ENCODE assay signal across 12 mouse cellular contexts in genomic region chr6:137253415-137253814, GRCm38 (mm10). TPM values are rescaled to one million over a fixed set of nuclear protein-coding genes. Genes with fewer than 3 reads are reported as not detected.
DNase-seq lines count a peak whose midpoint lies in the region; ATAC-seq and TF ChIP-seq lines count a peak whose summit lies in the region.
"Had no signal": no experiment of that assay in that cellular context is flagged by ENCODE, and none has a peak within 500 bp of the region (broad histone marks: within the 10 kb centered on the region; RNA-seq: fewer than 3 reads in every experiment).

No protein-coding gene starts in this region.

- peak overlapping the region; percentile 87 for H3K9ac ChIP-seq in midbrain, embryonic 13.5 days (replicated peaks)

- H3K9me3 ChIP-seq in midbrain, embryonic 13.5 days, result no peaks in the 10 kb centered on the region

- H3K4me2 ChIP-seq in midbrain, embryonic 13.5 days (replicated peaks), result peak overlapping the region; percentile 68

- ATAC-seq in midbrain, embryonic 13.5 days, result no peak

- peaks cover 20% of the 10 kb centered on the region; the same call in 1 of the 2 replicates for H3K4me1 ChIP-seq in midbrain, embryonic 13.5 days (replicated peaks)

- no peak overlapping the region for H3K27ac ChIP-seq in midbrain, embryonic 13.5 days

- no peaks in the 10 kb centered on the region for H3K36me3 ChIP-seq in midbrain, embryonic 13.5 days
- H3K36me3 ChIP-seq: G1E had no signal

- DNase-seq in ES-CJ7 (ENCODE audit: low read depth, low spot score), result peak; percentile 32
- peak; percentile 44 for DNase-seq in brain, embryonic 14.5 days (ENCODE audit: low read depth)
- peak; percentile 54 for DNase-seq in forelimb bud, embryonic 11.5 days (ENCODE audit: low read depth, low spot score)
- no peak for DNase-seq in B cell, adult 2 months
- no peak for DNase-seq in urinary bladder, adult 2 months (ENCODE audit: low spot score)
- no peak for DNase-seq in thymus, postnatal 0 days (ENCODE audit: low spot score)
- DNase-seq in layer of hippocampus, adult 11-12 months (ENCODE audit: low spot score), result no peak
- DNase-seq: lung, postnatal 14 days; thymus, postnatal 25 days had no signal

- H3K27me3 ChIP-seq in midbrain, embryonic 13.5 days, result no peaks in the 10 kb centered on the region

- H3K4me3 ChIP-seq in midbrain, embryonic 13.5 days (replicated peaks), result peak overlapping the region; percentile 66
- H3K4me3 ChIP-seq: erythroblast, embryonic 14.5 days had no signal

- no peak for TF ChIP-seq POLR2A in brain, embryonic 14.5 days (IDR thresholded peaks at IDR 0.05; ENCODE audit: borderline replicate concordance, extremely low read depth, insufficient read depth, insufficient read length, poor library complexity, severe bottlenecking)

- TF ChIP-seq CTCF in brain, embryonic 14.5 days (IDR thresholded peaks at IDR 0.05; ENCODE audit: borderline replicate concordance, extremely low read depth, insufficient read depth, insufficient read length), result no peak

- 15% methylated on average over 7 of the region's 7 CpGs for WGBS in midbrain, embryonic 13.5 days

RNA-seq across cellular contexts. Expression of gene Ptpro, which starts 1.3 kb away (rescaled TPM):
- polyA plus RNA-seq in brain, embryonic 14.5 days (2012; rRNA removed), result 45.9 and 60.3 TPM in 2 replicates
- 48.2 and 53.3 TPM in 2 replicates for polyA plus RNA-seq in midbrain, embryonic 13.5 days (2015; fragmentation: Nextera tagmentation; extraction: Ambion mirVana)
- polyA plus RNA-seq in urinary bladder, adult 2 months (2012; rRNA removed), result 3.9 and 4.5 TPM in 2 replicates
- 0.87 and 1.1 TPM in 2 replicates for polyA plus RNA-seq in thymus, postnatal 0 days (2015; fragmentation: Nextera tagmentation; extraction: Ambion mirVana)
- polyA plus RNA-seq: erythroblast, embryonic 14.5 days; G1E had no signal

Comparison
In these comparisons a context has a peak if more than half of its experiments do, and no peak if none do; other contexts are left out.
1. DNase-seq: peak in ES-CJ7 (single experiment), brain, embryonic 14.5 days (single experiment) and forelimb bud, embryonic 11.5 days (single experiment); none in B cell, adult 2 months (0 of 2), urinary bladder, adult 2 months (single experiment), thymus, postnatal 0 days (single experiment) and layer of hippocampus, adult 11-12 months (single experiment).